Comparison of ENCODE assay signal across 7 mouse cellular contexts in genomic region chr5:136627671-136628292, GRCm38 (mm10).
DNase-seq lines count a peak whose midpoint lies in the region; ATAC-seq and TF ChIP-seq lines count a peak whose summit lies in the region.

No protein-coding gene starts in this region.

- no peak for ATAC-seq in erythroblast, adult 5-6 weeks (replicated peaks; ENCODE audit: low FRiP score, poor library complexity, severe bottlenecking)

- no peaks in the 10 kb centered on the region for H3K9me3 ChIP-seq in ES-E14 (ENCODE audit: control insufficient read depth, insufficient read depth, low read depth, low read length)
- H3K9me3 ChIP-seq in hindbrain, embryonic 10.5 days, result no peaks in the 10 kb centered on the region

- H3K36me3 ChIP-seq in ES-E14 (ENCODE audit: control insufficient read depth, insufficient read depth, low read length, poor library complexity, severe bottlenecking), result no peaks in the 10 kb centered on the region
- no peaks in the 10 kb centered on the region for H3K36me3 ChIP-seq in hindbrain, embryonic 10.5 days

- TF ChIP-seq CTCF in layer of hippocampus, adult 2 months (conservative IDR thresholded peaks at IDR 0.05), result no peak

- H3K4me3 ChIP-seq in layer of hippocampus, adult 2 months, result no peak overlapping the region
- no peak overlapping the region for H3K4me3 ChIP-seq in ES-E14 (ENCODE audit: insufficient read depth in 1 of 2, low read depth in 1 of 2, low read length in 2 of 2, poor library complexity in 1 of 2, severe bottlenecking in 1 of 2)
- H3K4me3 ChIP-seq in brown adipose tissue, adult 24 weeks (ENCODE audit: insufficient read depth, low read depth, low read length), result no peak overlapping the region
- H3K4me3 ChIP-seq in hindbrain, embryonic 10.5 days, result no peak overlapping the region

- peaks cover 20% of the 10 kb centered on the region for H3K27me3 ChIP-seq in hindbrain, embryonic 10.5 days (ENCODE audit: insufficient read depth, poor library complexity, severe bottlenecking)

- in situ Hi-C loops in ES-E14 (cut with MboI; ENCODE audit: low sequenced_read_pairs in 2 of 2, unreplicated experiment in 2 of 2), result no loop called here

- 78% methylated on average over 11 of the region's 11 CpGs for WGBS in hindbrain, embryonic 10.5 days

- DNase-seq in layer of hippocampus, adult 2 months (ENCODE audit: low spot score in 2 of 2), result peak; percentile 36 to 37
- DNase-seq in layer of hippocampus, postnatal 25 days (ENCODE audit: extremely low spot score in 1 of 2, low spot score in 1 of 2), result no peak
- DNase-seq in ES-E14 (ENCODE audit: low read depth, low spot score), result no peak
- DNase-seq in right cerebral cortex, postnatal 10 days (ENCODE audit: low spot score in 2 of 2), result peak; percentile 65 to 67
- DNase-seq in hindbrain, embryonic 10.5 days (ENCODE audit: low spot score), result no peak

- no peak overlapping the region for H3K27ac ChIP-seq in layer of hippocampus, adult 2 months
- H3K27ac ChIP-seq in ES-E14 (ENCODE audit: insufficient read depth, low read depth, low read length, poor library complexity, severe bottlenecking), result no peak overlapping the region
- peak overlapping the region; percentile 80 for H3K27ac ChIP-seq in brown adipose tissue, adult 24 weeks (replicated peaks; ENCODE audit: low read depth, low read length)
- H3K27ac ChIP-seq in hindbrain, embryonic 10.5 days, result no peak overlapping the region

- H3K4me1 ChIP-seq in ES-E14 (ENCODE audit: control insufficient read depth in 2 of 2, insufficient read depth in 2 of 2, low read length in 2 of 2, poor library complexity in 1 of 2), result peaks cover 2 to 8% of the 10 kb centered on the region in 2 experiments; a peak in 2 of 4 replicates
- H3K4me1 ChIP-seq in brown adipose tissue, adult 24 weeks (ENCODE audit: control insufficient read depth, insufficient read depth, insufficient read length, low read length), result 0 out of 2 replicates have a peak, but pooled peaks cover 3% of the 10 kb centered on the region
- H3K4me1 ChIP-seq in hindbrain, embryonic 10.5 days (replicated peaks), result peaks cover 4% of the 10 kb centered on the region

- 0 out of 2 replicates have a peak overlapping the region, but pooled peaks have one; percentile 21 for H3K9ac ChIP-seq in ES-E14 (ENCODE audit: insufficient read depth, low read depth, low read length, poor library complexity, severe bottlenecking)

TF ChIP-seq in ES-E14, 5 proteins besides CTCF, POLR2A, EP300 and RAD21:
- no peak for TF ChIP-seq ZC3H11A (IDR thresholded peaks at IDR 0.05; ENCODE audit: borderline replicate concordance, low read depth, low read length)
- TF ChIP-seq ZNF384 (IDR thresholded peaks at IDR 0.05; ENCODE audit: low read depth, low read length), result 0 out of 2 replicates have a peak, but pooled peaks have one; percentile 7
- no peak for TF ChIP-seq HCFC1 (IDR thresholded peaks at IDR 0.05; ENCODE audit: borderline replicate concordance, insufficient read depth, low read length)
- no peak for TF ChIP-seq MAFK (IDR thresholded peaks at IDR 0.05; ENCODE audit: insufficient read depth, low read depth, low read length)
- TF ChIP-seq CHD2 (IDR thresholded peaks at IDR 0.05; ENCODE audit: low read depth, low read length), result 0 out of 2 replicates have a peak, but pooled peaks have one; percentile 26

Comparison
In these comparisons a context has a peak if more than half of its experiments do, and no peak if none do; other contexts are left out.
1. DNase-seq: peak in layer of hippocampus, adult 2 months (2 of 2) and right cerebral cortex, postnatal 10 days (2 of 2); none in layer of hippocampus, postnatal 25 days (0 of 2), ES-E14 (single experiment) and hindbrain, embryonic 10.5 days (single experiment).